Mouse (Mus musculus): Measurements from ENCODE around the gene Clec16a.

Gene Clec16a

DNA sequence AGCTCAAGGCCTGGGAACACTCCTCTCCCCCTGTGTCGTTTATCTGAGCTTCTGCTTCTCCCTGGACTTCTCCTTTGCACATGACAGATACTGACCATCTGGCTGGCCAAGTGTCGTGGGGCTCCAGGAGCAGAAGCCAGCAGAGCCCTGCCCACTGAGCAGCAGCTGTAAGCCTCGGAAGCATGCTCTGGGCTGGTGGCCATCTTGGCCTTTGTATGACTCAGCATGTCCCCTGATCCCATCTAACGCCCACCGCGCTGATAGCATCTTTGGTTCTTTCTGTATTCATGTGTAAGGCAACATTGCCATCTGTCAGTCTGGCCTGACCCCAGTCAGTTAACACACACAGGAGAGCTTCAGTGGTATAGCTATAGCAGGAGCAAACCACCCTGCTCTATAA, 174.8 kb downstream of the Clec16a start:
- no peak for DNase-seq (ENCODE audit: low spot score in 2 of 2)

DNA sequence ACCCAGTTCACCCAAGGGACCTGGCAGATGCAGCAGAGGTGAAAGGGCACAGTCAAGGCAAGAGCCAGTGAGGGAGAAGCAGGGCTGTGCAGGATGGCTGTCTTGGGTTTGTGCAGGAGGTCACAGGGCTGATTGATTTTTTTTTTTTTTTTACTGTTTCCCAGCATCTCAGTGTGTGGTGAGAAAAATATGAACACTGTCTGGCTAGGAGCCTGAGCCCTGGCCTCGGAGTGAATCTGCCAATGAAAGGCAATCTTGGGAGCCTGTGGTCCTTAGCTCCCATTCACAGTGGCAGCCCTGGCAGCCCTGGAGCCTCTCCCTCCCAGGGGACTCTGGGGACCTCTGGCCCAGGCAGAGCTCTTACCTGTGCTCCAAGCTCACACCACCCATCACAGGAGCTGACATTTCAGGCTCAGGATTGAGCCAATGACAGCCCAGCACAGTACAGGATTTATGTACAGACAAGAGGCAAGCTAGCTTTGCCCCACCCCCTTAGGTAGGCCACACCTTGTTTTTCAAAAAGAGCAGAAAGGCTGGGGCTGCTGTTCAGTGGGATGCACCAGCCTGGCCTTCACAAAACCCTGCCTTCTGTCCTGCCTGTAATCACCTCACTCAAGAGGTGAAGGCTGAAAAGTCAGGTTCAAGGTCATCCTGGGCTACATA, 177.9 kb downstream of the Clec16a start:
- DNase-seq (ENCODE audit: low spot score in 2 of 2), result no peak

DNA sequence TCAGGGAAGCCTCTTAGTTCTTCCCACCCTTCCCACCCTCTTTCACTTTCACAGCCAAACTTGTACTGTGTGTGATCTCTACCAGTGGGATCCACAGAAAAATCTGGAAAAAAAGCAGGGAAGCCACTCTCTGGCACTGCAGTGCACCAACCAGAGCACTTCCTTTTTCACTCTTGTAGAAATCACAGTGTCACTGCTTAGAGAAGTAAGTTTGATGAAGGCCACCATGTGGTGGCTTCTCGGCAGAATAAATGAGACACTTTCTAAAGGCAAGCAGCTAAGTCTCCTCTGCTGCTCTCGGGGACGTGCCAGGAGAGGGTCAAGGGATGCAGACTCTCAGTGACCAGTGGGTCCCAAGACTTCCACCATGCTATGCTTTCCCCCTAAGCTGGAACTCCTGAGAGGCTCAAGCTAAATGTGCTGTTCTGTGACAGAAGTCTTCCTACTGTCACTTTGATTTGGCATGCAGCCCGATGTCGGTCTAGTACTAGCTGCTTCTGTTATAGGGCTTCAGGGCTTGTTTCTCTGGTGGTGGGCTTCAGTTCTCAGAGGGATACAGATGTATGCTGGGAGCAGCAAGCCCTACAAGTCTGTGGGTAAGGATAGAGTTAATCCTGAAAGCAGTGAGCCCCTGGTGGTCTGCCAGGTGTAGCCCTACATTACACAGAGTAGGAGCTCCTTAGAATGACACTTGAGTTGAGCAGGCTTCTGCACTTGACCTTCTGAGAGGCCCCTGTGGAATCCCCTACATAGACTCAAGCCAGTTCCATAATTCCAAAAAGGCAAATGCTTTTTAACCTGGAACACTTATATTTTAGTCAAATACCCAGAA, 178.9 kb downstream of the Clec16a start:
- no peak for DNase-seq (ENCODE audit: low spot score in 2 of 2)

DNA sequence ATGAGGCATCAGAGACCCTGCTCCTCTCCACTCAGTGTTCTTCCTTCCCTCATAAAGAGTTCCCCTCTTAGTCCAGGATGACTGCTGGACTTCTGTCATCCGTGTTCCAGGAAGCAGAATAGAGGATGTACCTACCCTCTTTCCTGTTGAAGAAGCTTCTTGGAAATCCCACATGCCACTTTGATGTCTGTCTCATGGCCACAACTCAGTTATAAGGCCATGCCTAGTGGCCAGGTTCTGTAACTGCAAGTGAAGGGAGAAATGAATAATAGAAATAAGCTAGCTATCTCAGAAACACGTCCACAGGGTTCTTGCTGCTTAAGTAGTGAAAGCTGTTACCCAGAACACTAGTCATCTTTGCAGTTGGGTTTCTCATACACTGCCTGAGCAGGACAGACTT, 180.0 kb downstream of the Clec16a start:
- DNase-seq (ENCODE audit: low spot score in 2 of 2), result no peak

DNA sequence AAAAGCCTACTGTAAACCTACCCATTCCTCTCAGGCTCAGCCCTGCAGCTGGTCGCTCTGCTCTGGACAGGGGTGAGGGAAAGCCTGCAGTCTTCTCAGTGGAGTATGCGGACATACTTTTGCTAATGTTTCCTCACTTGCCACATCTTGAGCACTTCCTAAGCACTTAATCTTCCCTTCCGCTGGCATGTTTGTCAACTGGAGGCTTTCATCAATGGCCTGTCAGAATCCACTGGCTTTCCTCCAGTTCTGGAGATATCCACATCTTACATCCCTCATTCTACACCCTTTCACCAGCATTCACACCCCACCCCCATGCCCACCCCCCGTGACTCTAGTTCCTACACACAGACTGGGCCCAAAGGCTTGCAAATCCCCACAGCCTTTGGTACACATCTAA, 182.5 kb downstream of the Clec16a start:
- DNase-seq (ENCODE audit: low spot score in 2 of 2), result no peak

DNA sequence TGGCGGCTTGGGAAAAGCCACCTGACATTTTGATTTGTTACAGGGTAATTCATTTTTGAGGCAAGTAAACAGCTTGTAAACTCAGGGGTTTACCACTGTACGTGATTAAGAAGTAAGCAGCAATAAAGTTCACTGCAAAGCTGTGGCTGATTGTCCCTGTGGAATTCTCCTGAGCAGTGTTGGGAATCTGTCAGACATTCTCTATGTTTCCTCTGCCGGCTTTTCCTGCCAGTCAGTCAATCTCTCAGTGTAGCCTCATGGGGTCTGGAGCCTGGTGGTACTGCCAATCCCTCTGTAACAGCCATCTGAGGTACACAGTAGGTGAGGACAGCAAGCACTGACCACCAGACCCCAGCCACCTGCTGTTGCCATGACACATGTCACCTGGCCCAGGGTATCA, 183.7 kb downstream of the Clec16a start:
- DNase-seq (ENCODE audit: low spot score in 2 of 2), result no peak

DNA sequence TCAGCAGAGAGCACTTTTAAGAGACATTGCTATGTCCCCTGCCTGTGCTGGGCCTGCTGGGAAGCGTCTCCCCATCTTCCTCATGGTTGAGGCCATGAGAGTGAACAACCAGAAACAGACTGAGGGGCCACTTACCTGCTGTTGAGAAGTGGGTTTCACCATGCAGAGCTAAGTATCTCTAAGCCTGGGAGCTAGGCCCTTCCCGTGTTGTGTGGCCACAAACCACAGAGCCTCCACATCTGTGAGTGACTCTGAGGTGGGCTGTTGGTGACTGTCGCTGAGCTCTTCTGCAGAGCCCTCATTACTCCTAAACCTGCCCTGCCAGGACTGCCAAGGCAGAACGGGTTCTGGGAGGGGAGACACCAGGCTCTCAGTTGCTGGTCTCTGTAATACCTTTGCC, 185.8 kb downstream of the Clec16a start:
- no peak for DNase-seq (ENCODE audit: low spot score in 2 of 2)

DNA sequence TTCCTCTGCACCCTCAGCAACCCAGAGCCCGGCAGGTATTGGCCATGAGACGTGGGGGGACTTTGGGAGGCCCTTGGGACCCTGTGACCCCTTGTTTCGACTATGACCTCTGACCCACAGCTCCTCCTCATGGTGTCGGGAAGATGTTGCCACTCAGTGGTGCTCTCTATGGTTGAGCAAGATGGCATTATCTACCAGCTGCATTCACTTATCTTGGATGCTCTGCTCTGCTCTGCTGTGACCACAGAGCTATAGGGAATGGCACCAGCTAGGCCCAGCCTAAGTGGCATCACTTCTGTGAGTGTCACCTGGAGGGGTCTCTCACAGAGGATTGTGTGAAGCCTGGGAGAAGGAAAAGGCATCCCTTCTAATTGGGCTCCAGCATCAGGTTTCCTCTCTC, 186.6 kb downstream of the Clec16a start:
- no peak for DNase-seq (ENCODE audit: low spot score in 2 of 2)

DNA sequence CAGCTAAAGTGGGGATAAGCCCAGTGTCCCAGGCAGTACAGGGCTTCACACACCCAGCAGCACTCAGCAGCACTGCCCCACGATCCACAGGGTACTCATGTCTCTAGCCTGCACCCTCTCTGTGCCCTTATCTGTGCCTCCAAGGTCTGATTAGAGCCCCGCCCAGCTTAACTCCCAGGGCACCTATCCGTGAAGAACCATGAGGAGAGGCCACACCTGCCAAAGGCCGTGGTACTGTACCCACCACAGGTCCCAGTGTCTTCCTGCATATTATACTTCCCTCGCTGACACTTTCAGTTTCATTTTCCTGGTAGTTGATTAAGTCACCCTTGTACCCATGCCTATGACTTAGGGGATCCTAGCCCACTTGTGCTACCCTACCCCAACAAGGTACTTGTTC, 187.3 kb downstream of the Clec16a start:
- no peak for DNase-seq (ENCODE audit: low spot score in 2 of 2)

DNA sequence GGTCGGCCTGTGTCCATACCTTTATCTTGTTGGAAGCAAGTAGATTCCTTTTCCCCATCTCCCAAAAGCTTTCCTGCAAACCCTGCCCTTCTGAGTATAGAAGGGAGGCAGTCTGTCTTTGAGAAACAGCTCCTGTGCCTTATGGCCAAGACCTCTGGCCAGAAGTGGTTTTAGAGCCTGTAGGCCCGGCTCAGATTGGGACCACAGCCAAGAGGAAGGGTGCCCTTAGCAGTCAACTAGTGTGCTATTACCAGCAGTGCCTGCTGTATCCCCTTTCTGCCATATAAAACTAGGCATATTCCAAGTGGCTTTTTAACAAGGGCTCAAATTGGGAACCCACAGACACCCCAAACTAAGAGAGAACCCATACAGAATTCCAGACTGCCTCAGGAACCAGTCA, 190.6 kb downstream of the Clec16a start:
- DNase-seq (ENCODE audit: low spot score in 2 of 2), result no peak

DNA sequence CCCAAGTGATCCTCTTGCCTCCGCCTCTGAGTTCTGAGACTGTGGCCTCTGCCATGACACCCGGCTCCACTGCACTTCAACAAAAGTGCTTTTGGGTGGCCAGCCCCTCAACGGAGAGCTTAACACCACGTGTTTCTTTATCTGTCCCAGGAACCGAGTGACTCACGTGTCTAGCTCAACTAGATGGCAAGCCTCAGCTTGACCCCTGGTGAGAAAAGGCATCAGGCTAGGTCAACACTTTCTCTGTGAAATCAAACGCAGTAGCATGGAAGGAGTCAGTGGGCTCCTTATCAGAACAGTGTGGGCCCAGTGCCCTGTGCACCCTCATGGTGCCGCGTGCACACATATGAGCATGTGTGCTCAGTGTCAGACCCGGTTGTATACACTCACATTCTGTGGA, 191.2 kb downstream of the Clec16a start:
- DNase-seq (ENCODE audit: low spot score in 2 of 2), result no peak

DNA sequence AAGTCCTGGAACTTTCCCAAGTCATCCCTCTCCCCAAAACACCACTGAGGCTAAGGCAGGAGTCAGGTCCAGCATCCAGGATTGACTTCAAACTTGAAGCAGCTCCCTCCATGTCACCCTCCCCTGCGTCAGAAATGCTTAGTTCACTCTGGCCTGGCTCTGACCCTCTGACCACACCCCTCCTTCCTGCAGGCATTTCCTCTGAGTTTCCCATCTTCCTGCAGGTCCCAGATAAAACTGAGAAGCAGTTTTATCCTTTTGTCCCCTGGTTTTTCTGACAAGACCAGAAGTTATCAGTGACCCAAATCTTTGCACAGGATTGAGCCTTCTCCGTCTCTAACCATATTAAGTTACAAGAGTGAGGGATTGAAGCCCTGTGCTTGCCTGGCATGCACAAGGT, 192.4 kb downstream of the Clec16a start:
- DNase-seq (ENCODE audit: low spot score in 2 of 2), result no peak

DNA sequence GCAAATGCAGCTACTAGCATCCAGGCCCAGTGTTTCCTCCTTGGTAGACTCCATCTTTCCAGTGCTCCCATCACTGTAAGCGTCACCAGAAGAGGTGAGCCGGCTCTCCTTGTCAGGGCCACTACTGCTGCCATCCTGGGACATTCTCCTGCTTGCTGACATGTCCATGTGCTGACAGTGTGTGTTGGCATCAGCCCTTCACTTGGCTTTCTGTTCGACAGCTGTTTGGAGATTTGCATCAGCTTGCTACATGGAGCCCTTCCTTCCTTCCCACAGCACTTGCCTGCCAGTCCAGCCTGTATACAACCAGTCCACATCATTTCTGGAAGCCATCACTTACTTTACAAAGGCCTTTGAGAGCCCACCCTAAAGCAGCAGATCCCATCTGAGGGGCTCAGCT, 193.7 kb downstream of the Clec16a start:
- no peak for DNase-seq (ENCODE audit: low spot score in 2 of 2)

DNA sequence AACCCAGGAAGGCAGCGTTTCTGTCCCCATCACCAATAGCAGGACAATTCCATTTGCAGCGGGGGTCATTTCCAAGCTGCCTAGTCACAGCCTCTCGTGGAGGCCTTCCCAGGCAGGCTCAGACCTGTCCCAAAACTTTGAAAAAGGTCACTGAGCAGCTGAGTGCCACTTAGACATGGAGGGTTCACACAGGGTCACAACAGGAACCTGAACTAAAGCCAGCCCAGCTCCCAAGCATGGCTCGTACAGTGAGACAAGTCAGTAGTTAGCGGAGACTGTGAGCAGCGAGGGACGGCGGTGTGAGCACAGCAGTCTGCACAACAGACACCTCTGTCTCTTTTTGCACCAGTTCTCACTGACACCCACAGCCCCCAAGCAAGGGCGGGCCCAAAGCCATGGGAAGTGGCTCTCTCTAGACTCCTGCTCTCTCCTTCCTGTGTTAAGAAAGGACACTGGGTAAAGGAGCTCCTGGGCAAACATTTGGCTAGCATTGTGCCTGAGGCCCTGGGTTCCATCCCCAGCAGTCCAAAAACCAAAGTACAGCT, 194.8 kb downstream of the Clec16a start:
- no peak for DNase-seq (ENCODE audit: low spot score in 2 of 2)

DNA sequence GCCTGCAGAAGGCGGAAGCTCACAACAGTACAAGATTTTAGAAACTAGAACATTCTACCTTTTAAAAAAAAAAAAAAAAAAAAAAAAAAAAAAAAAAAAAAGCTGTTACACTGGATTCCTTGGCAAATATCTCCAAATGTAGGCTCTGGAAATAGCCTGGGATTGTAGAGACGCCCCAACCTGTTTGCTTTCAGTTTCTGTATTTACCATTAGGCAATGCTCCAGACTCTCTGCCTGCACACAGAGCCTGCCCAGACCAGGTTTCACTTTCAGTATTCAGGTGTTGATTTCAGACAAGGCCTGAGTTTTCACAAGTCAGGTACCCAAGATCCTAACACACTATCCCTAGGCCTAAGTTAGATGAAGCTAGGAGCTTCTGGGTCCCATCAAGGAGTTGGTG, 195.9 kb downstream of the Clec16a start:
- DNase-seq (ENCODE audit: low spot score in 2 of 2), result no peak

DNA sequence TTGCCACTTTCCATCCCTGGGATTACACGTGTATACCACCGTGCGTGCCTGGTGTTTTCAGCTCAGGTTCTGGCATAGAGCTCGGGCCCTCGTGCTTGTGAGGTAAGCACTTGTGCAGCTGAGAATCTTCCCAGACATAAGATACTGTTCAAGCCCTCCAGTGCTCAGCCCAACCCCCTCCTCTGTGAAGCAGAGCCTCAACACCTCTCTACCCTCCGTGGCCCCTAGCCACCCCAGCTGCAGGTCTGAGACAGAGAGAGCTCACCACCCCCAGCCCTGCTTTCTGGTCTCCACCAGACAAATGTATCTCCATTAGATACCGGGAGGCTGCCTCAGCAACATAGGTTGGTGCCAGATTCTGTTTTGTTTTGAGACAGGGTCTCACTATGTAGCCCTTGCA, 204.1 kb downstream of the Clec16a start:
- no peak for DNase-seq (ENCODE audit: low spot score in 2 of 2)

DNA sequence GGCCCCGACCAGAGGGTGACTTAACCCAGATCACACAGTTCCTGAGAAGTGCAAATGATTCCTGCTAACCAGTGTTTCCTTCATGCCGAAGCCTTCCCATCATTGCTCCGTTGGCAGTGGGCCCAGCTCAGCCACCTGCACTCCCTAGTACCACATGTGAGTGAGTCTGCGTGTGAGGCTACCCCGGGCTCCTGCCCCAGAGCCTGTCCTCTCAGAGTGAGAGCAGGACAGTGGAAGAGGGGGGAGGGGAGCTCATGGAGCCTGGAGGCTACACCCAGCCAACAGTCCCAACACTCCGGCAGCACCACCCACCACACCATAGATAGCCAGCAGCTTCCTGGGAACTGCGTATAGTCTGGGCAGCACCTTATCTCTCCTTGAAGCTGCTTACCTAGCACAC, 204.7 kb downstream of the Clec16a start:
- DNase-seq (ENCODE audit: low spot score in 2 of 2), result peak; percentile 39 to 41

DNA sequence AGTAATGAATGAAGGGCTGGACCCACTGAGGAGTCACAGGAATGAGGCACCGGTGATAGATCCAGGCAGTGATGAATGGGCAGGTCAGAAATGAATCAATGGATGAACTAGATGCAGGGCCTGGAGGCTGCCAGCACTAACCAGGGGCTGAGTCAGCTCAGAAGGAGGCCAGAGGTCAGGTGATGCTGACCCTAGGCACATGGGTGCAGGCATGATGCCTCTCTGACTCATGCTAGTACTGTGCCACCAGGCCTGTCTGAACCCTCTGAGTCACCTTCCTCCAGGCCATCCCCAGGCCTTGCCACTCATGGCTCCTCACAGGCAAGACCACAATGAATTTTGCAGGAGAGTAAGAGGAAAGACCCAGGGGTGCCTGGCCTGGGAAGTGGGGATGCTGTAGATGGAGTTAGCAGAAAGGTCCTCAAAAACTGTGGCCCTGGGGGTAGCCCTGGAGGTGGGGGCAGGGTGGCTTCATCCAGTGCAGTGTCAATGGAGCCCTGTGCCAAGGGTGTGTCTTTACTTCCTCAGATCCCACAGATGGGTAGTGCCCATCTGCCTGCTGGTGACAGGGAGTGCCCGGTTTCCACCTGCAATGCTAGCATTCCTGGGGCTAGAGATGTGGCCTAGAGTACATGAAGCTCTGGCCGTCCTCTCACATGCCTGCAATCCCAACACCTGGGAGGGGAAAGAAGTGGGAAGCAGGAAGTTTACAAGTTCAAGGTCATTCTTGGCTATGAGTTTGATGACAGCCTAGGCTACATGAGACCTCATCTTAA, 209.6 kb downstream of the Clec16a start:
- no peak for DNase-seq (ENCODE audit: low spot score in 2 of 2)

DNA sequence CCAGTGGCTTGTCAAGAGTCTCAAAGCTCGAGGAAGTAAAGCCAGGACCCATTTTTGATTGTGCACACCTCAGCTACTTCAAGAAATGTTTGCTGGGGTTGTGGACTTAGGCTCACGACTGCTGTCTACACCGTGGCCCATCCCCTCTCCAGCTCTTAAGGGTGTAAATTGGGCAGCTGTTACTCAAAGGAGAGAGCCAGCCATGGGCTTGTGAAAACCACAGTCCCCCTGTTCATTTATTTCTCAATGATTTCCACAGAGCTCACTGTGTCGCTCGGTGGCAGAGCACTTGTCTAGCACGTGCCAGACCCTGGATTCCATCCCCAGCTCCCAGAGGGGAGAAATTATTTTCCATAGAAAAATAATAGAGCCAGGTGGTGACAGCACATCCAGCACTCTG, 211.0 kb downstream of the Clec16a start:
- no peak for DNase-seq (ENCODE audit: low spot score in 2 of 2)

DNA sequence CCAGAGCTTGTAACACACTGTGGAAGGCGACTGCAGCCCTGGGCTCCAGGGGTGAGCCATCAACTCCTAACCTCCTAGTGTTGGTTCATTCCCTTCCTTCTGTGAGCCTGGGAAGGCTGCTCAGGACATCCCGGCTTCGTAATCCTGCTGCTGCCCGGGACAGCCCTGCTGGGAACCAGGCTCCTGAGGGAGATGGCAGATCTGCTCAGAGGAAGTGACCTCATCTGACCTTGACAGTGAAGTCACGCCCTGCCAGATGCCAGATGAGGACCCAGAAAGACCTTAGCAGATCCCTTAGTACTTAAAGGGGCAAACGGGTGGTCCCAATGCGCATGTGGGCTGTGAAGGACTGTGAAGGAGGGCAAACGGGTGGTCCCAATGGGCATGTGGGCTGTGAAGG, 216.0 kb downstream of the Clec16a start:
- DNase-seq (ENCODE audit: low spot score in 2 of 2), result no peak

DNA sequence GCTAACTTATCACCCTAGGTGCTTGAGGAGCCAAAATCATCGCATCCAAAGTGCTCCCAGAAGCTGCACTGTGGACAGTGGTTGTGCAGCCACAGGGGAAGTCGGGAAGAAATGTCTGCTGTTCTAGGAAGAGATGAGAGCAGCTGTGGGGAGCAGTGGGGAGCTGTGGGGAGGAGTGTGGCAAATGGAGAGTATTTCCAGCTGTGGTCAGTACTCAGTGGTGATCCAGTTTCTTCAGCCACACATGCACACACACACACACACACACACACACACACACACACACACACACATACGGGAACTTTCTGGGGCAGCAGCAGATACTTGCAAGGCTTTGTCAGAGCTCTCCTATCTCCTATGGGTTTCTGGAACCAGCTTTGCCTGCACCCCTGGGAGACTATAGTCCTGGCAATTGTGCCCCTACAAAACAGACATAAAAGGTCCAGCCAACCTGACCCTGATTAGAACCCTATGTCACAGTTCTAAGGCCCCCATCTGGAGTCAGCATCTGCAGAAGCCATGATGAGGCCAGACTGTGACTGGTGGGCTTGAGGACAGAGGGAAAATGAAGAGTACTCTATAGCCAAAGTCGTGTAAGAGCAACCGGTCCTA, 217.5 kb downstream of the Clec16a start:
- DNase-seq (ENCODE audit: low spot score in 2 of 2), result no peak
